Mouse (Mus musculus) CH12.LX (cell line): Measurements from ENCODE around the gene Per1. TPM values are rescaled to one million over a fixed set of nuclear protein-coding genes. Genes with fewer than 3 reads are reported as not detected.

Experiments used
- DNase-seq: peaks from one replicate; pipeline ENCODE4 v3.0.0-alpha.2; 2013; ENCODE audit errors: extremely low read depth
- H3K27ac ChIP-seq: 2 replicates; pipeline ENCODE4 v1.5.1; 2012; ENCODE audit warnings: low read depth, mild to moderate bottlenecking, control low read depth, moderate library complexity; ENCODE audit not compliant: insufficient read depth
- H3K27me3 ChIP-seq: replicated peaks from 2 replicates; pipeline ENCODE3; 2012; ENCODE audit warnings: inconsistent platforms
- H3K36me3 ChIP-seq, 2 experiments: replicated peaks in 1 of 2; 2 replicates each; pipeline versions ENCODE3 to v1.6.1; 2012; ENCODE audit warnings: inconsistent platforms in 1 of 2, low read length in 1 of 2, mild to moderate bottlenecking in 1 of 2, mixed read lengths in 1 of 2, moderate library complexity in 1 of 2; ENCODE audit not compliant: control insufficient read depth in 1 of 2, insufficient read depth in 1 of 2
- H3K4me1 ChIP-seq, 2 experiments: 2 replicates each; pipeline ENCODE4 v1.6.1; 2012; ENCODE audit warnings: inconsistent platforms in 1 of 2, moderate library complexity in 1 of 2; ENCODE audit not compliant: insufficient read depth in 2 of 2, control insufficient read depth in 1 of 2
- H3K4me2 ChIP-seq: 2 replicates; pipeline ENCODE4 v1.6.1; 2012; ENCODE audit warnings: low read depth, mild to moderate bottlenecking, control low read depth; ENCODE audit not compliant: poor library complexity, insufficient read depth, severe bottlenecking
- H3K4me3 ChIP-seq, 3 experiments: fragments of 150-350 bp in 1 of 3; sonication (generic) in 1 of 3; replicated peaks in 1 of 3; 2 replicates each; pipeline versions ENCODE3 to v1.5.1; 2011 to 2012; ENCODE audit warnings: low read depth in 2 of 3, low read length in 2 of 3, mild to moderate bottlenecking in 2 of 3, moderate library complexity in 2 of 3, control low read depth in 1 of 3, improper control_type of control experiment in 1 of 3, inconsistent platforms in 1 of 3, mixed read lengths in 1 of 3; ENCODE audit not compliant: poor library complexity in 1 of 3
- H3K79me2 ChIP-seq: replicated peaks from 2 replicates; pipeline ENCODE4 v1.6.1; 2012; ENCODE audit warnings: mild to moderate bottlenecking, moderate library complexity; ENCODE audit not compliant: control insufficient read depth, poor library complexity, insufficient read depth, severe bottlenecking; ENCODE audit errors: extremely low read depth
- H3K9ac ChIP-seq: 2 replicates; pipeline ENCODE4 v1.6.1; 2012; ENCODE audit warnings: low read depth, mild to moderate bottlenecking, control low read depth, moderate library complexity; ENCODE audit not compliant: insufficient read depth
- H3K9me3 ChIP-seq: replicated peaks from 2 replicates; pipeline ENCODE3; 2012; ENCODE audit warnings: low read length, inconsistent platforms, mixed read lengths
- CHD2 ChIP-seq: IDR thresholded peaks from 2 replicates; pipeline ENCODE4 v1.6.1; 2011; ENCODE audit warnings: low read length, improper control_type of control experiment
- CTCF ChIP-seq, 2 experiments: IDR thresholded peaks in 1 of 2; conservative IDR thresholded peaks in 1 of 2; 2 replicates each; pipeline ENCODE4 v1.5.1; 2011 to 2012; ENCODE audit warnings: low read depth in 2 of 2, low read length in 2 of 2, improper control_type of control experiment in 1 of 2, inconsistent platforms in 1 of 2, mild to moderate bottlenecking in 1 of 2, moderate library complexity in 1 of 2
- GABPA ChIP-seq: IDR thresholded peaks from 2 replicates; pipeline ENCODE4 v1.6.1; 2012; ENCODE audit warnings: low read depth, low read length, improper control_type of control experiment, inconsistent platforms; ENCODE audit not compliant: insufficient replicate concordance
- HCFC1 ChIP-seq: IDR thresholded peaks from 2 replicates; pipeline ENCODE4 v1.6.1; 2012; ENCODE audit warnings: low read depth, mild to moderate bottlenecking, inconsistent platforms, low read length, improper control_type of control experiment
- IRF4 ChIP-seq: IDR thresholded peaks from 2 replicates; pipeline ENCODE4 v1.6.1; 2014; ENCODE audit warnings: low read depth, mild to moderate bottlenecking, inconsistent platforms, low read length, improper control_type of control experiment
- JUN ChIP-seq: IDR thresholded peaks from 2 replicates; pipeline ENCODE4 v1.6.1; 2011; ENCODE audit warnings: low read depth, mild to moderate bottlenecking, low read length, improper control_type of control experiment, moderate library complexity; ENCODE audit not compliant: insufficient read depth
- JUND ChIP-seq: conservative IDR thresholded peaks from 2 replicates; pipeline ENCODE4 v1.6.1; 2011; ENCODE audit warnings: low read depth, low read length, improper control_type of control experiment
- MAFK ChIP-seq: IDR thresholded peaks from 2 replicates; pipeline ENCODE4 v1.6.1; 2011; ENCODE audit warnings: low read length, improper control_type of control experiment; ENCODE audit not compliant: insufficient replicate concordance
- MAZ ChIP-seq: IDR thresholded peaks from 2 replicates; pipeline ENCODE4 v1.6.1; 2012; ENCODE audit warnings: low read depth, mild to moderate bottlenecking, inconsistent platforms, low read length, improper control_type of control experiment, moderate library complexity
- MXI1 ChIP-seq: IDR thresholded peaks from 2 replicates; pipeline ENCODE4 v1.6.1; 2011; ENCODE audit warnings: mild to moderate bottlenecking, low read depth, low read length, improper control_type of control experiment
- NRF1 ChIP-seq: IDR thresholded peaks from 2 replicates; pipeline ENCODE4 v1.6.1; 2014; ENCODE audit warnings: low read depth, mild to moderate bottlenecking, inconsistent platforms, low read length, improper control_type of control experiment, moderate library complexity
- POLR2A ChIP-seq: IDR thresholded peaks from 2 replicates; pipeline ENCODE4 v1.6.1; 2011; ENCODE audit warnings: low read depth, mild to moderate bottlenecking, improper control_type of control experiment, low read length
- RAD21 ChIP-seq: IDR thresholded peaks from 2 replicates; pipeline ENCODE4 v1.6.1; 2011; ENCODE audit warnings: low read depth, mild to moderate bottlenecking, low read length, improper control_type of control experiment, moderate library complexity
- RCOR1 ChIP-seq: conservative IDR thresholded peaks from 2 replicates; pipeline ENCODE4 v1.6.1; 2012; ENCODE audit warnings: low read depth, mild to moderate bottlenecking, inconsistent platforms, low read length, improper control_type of control experiment
- SMC3 ChIP-seq: IDR thresholded peaks from 2 replicates; pipeline ENCODE4 v1.6.1; 2011; ENCODE audit warnings: low read depth, low read length, improper control_type of control experiment
- TBP ChIP-seq: conservative IDR thresholded peaks from 2 replicates; pipeline ENCODE4 v1.6.1; 2011; ENCODE audit warnings: low read depth, low read length, improper control_type of control experiment
- TCF12 ChIP-seq: IDR thresholded peaks from 2 replicates; pipeline ENCODE4 v1.6.1; 2014; ENCODE audit warnings: low read depth, mild to moderate bottlenecking, inconsistent platforms, low read length, improper control_type of control experiment
- USF1 ChIP-seq: IDR thresholded peaks from 2 replicates; pipeline ENCODE4 v1.6.1; 2014; ENCODE audit warnings: low read depth, mild to moderate bottlenecking, inconsistent platforms, low read length, improper control_type of control experiment
- USF2 ChIP-seq: conservative IDR thresholded peaks from 2 replicates; pipeline ENCODE4 v1.6.1; 2011; ENCODE audit warnings: low read depth, low read length, improper control_type of control experiment
- ZC3H11A ChIP-seq: IDR thresholded peaks from 2 replicates; pipeline ENCODE4 v1.6.1; 2012; ENCODE audit warnings: low read depth, mild to moderate bottlenecking, inconsistent platforms, low read length, improper control_type of control experiment
- ZNF384 ChIP-seq: IDR thresholded peaks from 2 replicates; pipeline ENCODE4 v1.6.1; 2012; ENCODE audit warnings: low read depth, low read length, improper control_type of control experiment, inconsistent platforms
- dilution Hi-C: fragments of 300-500 bp; cut with MboI; formaldehyde crosslinking; loops from 2 replicates; pipeline ENCODE4 v1.14.3; 2020; ENCODE audit warnings: low sequenced_read_pairs; ENCODE audit not compliant: extremely low pct_unique_long_range_greater_than_20kb, extremely low pct_ligation_motif_present
- in situ Hi-C: fragments of 300-500 bp; cut with MboI; formaldehyde crosslinking; loops from 3 replicates; pipeline ENCODE4 v1.14.3; 2019; ENCODE audit warnings: low sequenced_read_pairs, low pct_ligation_motif_present, low pct_unique_long_range_greater_than_20kb, mixed read lengths
- polyA plus RNA-seq: library from polyadenylated mRNA; unstranded; fragments of >175 nt; gene quantifications from 2 replicates; pipeline ENCODE4 v1.2.1, GENCODE M21; 2012; ENCODE audit warnings: low read depth; ENCODE audit not compliant: insufficient read length
- total RNA-seq, 2 experiments: library from RNA; depleted of rRNA; stranded (reverse); fragments of 300-350 nt in 1 of 2; fragments of >200 nt in 1 of 2; gene quantifications; 2 replicates each; pipeline ENCODE4 v1.2.3; 2012 to 2014

Gene Per1
- total and polyA plus RNA-seq, 3 experiments = 2.8 to 38.3 (median 11.8) TPM

GRCm38 (mm10) chr11:69133566-69133922 lies 38.5 kb downstream of the Per1 start:
- no peak overlapping the region for H3K9ac ChIP-seq

GRCm38 (mm10) chr11:69133923-69134621 lies 39.1 kb downstream of the Per1 start:
- no peak for DNase-seq
- Histone ChIP-seq H3K27me3 (peaks cover 62% of the 10 kb centered on the region), H3K79me2 (no peaks in the 10 kb centered on the region), H3K4me2 (no peak overlapping the region), H3K4me1 (peaks cover 4 to 8% of the 10 kb centered on the region in 2 experiments; a peak in 3 of 4 replicates), H3K36me3 (no peaks in the 10 kb centered on the region), H3K27ac (no peak overlapping the region), H3K9ac (no peak overlapping the region), H3K4me3 (no peak overlapping the region), H3K9me3 (peaks cover 6% of the 10 kb centered on the region)
- in situ Hi-C loops = no loop called here
- dilution Hi-C loops = no loop called here
- TF ChIP-seq ZNF384 (no peak), CTCF (conservative IDR thresholded peaks at IDR 0.05 in 1 of 2, IDR thresholded peaks at IDR 0.05 in 1 of 2; ENCODE audit: low read depth in 2 of 2, low read length in 2 of 2) (peak in 1 of 2 experiments; percentile 29; a peak in 1 of 4 replicates)

More at GRCm38 (mm10) chr11:69133566-69133922, 38.5 kb downstream of the Per1 start:
- Histone ChIP-seq H3K4me2 (no peak overlapping the region), H3K36me3 (no peaks in the 10 kb centered on the region), H3K79me2 (no peaks in the 10 kb centered on the region), H3K27me3 (peaks cover 62% of the 10 kb centered on the region), H3K4me1 (peaks cover 4 to 8% of the 10 kb centered on the region in 2 experiments; a peak in 3 of 4 replicates), H3K27ac (no peak overlapping the region), H3K9me3 (peaks cover 6% of the 10 kb centered on the region)
- in situ Hi-C loops = no loop called here
- no peak for DNase-seq
- TF ChIP-seq USF2 (no peak), HCFC1 (no peak), JUND (no peak), JUN (no peak), RCOR1 (no peak), IRF4 (no peak), MXI1 (no peak), ZC3H11A (no peak), RAD21 (no peak), MAZ (no peak), GABPA (no peak), NRF1 (no peak), MAFK (no peak), SMC3 (no peak), USF1 (no peak), TBP (no peak), TCF12 (no peak), CHD2 (no peak), POLR2A (no peak)
- TF ChIP-seq, all 38 proteins: peak for 0
- H3K4me3 ChIP-seq = no peak overlapping the region
- dilution Hi-C loops = no loop called here
